Mouse (Mus musculus): ENCODE measurements around the gene Mak.

DNA sequence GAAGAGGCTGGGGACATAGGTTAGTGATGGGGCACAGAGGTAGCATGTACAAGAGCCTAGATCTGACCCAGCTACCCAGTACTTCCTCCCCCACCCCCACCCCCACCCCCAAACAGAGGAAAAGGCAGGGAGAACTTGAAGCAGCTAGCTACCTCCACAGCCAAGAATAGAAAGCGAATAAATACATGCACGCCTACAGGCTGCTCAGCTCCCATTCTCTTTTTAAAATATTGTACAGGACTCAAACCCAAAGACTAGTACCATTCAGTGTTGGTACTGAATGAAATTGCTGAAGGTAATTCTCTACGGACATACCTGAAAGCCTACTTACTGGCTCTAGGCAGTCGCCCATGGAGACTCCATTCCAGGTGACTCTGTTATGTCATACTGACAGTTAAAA lies 37.0 kb downstream of the Mak start:
- TF ChIP-seq POLR2A (IDR thresholded peaks at IDR 0.05; ENCODE audit: control insufficient read depth, low read depth, low read length) (no peak), CTCF (IDR thresholded peaks at IDR 0.05; ENCODE audit: control insufficient read depth, insufficient read depth, insufficient replicate concordance, low read depth, low read length) (no peak)
